Mouse (Mus musculus) megakaryocyte, adult 5-6 weeks (primary cell): ENCODE data around the gene Tmc6. TPM values are rescaled to one million over a fixed set of nuclear protein-coding genes. Genes with fewer than 3 reads are reported as not detected.
"Not testable (repeated sequence)": the region's sequence is repeated elsewhere in the genome, so short reads cannot be mapped to it uniquely, and the experiment has no call there.

Source experiments
- ATAC-seq: 2 replicates; pipeline ENCODE4 v1.8.0; 2016; ENCODE audit warnings: mild to moderate bottlenecking, inconsistent platforms; ENCODE audit not compliant: poor library complexity, severe bottlenecking
- total RNA-seq, 2 experiments: library from RNA; stranded (forward) in 1 of 2; stranded (reverse) in 1 of 2; fragments of 153-499, 151-499 nt in 1 of 2; fragments of 221-1000, 200-1000 nt in 1 of 2; gene quantifications; 2 replicates each; pipeline versions ENCODE4 v1.2.3 to v1.2.4; 2015 to 2017

Tmc6 gene
- total RNA-seq (2015) (74.3 and 79.6 TPM in 2 replicates), total RNA-seq (2017) (17.4 and 18.5 TPM in 2 replicates)

DNA sequence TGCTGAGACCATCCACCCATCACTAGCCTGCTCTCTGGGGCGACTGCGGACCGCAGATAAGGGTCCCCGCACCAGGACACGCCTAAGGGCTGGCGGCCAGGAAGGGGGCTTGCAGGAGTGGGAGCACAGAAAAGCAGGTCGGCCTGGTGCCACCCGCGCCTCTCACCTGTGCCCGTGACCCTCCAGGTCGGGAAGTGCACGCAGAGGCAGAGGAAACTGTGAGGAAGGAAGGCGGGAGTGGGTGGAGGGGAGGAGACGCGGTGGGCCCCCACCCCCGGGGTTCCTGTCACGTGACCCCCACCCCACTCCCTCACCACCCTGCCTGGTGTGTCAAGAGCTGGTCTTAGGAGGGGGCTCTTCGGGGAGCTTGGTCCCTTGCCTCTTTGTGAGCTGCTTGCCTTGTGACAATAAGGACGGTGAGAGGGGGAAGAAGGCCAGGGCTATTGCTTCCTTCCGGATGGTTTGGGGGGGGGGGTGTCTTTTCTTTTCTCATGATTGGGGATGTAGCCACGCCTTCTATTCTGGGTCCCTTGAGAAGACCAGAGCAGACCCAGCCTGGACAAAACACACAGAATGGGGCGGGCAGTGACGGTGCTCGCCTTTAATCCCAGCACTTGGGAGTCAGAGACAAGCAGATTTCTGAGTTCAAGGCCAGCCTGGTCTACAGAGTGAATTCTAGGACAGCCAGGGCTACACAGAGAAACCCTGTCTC, at the start of gene Tmc6, which contains the start of gene Tmc8:
TSS of gene Tmc6 (minus strand) at position 206 of the 712 bp plus-strand sequence.
TSS of gene Tmc8 (plus strand) at position 84 of the 712 bp plus-strand sequence.
- ATAC-seq = peak; percentile 21

DNA sequence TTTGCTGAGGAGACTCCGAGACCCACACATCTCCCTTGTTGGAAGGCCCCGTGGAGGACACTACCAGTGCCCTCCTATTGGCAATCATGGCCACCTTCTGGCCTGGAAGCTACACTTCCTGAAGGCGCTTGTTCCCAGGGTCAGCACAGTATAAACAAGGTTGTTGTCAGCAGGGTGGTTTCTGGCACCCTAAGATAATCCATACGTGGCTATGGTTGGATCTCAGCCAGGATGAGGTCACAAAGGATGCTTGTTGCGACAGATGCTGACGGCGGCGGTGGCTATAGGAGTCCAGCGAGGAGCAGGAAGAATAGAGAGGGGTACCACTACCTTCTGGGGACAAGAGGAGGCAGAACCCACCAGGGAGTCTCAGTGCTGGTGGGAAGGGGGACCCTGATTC, 48.4 kb upstream of the Tmc6 start:
- no peak for ATAC-seq

DNA sequence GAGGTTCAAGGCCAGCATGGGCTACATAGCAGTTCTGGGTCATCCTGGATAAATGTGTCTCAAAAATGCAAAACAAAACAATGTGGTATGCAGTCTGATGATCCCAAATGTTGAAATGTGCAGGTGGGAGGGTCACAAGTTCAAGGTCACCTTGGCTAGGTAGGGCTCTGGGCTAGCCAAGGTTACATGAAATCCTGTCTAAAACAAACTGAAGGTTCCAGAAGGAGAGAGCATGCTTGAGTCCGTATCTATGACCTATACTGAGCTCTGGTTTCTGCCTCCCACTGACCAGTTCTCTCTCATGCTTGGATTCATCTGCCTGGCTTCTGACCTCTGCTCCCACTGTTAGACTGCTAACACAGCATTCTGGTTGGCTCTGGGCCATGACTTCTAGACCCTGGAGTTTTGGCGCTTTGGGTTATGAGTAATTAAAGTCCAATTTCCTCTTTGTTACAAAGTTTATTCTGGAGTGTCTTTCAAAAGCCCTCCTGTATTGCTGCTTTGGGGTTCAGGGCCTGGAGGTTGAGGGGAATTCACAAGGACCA, 47.7 kb upstream of the Tmc6 start:
- no peak for ATAC-seq

DNA sequence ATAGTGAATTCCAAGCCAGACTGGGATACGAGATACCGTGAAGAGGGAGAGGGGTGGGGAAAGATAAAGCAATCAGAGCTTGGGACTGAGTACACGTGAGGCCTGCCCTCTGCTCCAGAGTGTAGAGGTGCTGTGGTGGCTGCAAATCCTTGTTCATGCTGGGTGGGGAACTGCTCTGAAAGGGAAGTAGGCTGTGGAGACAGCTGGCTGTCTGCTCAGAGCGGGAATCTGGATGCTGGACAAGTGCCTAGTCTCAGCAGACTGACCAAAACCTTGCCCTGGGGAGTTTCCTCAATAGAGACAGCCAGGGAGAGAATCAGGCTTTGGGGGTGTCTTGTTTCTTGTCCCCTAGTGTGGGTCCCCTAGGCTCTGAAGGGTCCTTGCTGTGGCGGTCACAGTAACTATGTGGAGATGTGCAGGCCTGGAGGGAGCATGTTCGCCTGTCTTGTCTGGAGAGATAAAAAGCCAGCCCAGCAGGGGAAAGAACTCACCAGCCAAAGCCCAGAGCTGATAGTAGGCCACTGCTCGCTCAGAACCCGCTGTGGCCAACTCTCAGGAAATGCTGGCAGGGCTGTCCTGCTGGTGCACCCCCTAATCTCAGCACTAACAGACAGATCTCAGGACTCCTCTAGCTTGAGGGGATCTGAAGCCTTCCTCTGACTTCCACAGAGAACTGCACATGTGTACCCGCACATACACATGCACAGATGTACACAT, 47.0 kb upstream of the Tmc6 start:
- ATAC-seq = no peak

DNA sequence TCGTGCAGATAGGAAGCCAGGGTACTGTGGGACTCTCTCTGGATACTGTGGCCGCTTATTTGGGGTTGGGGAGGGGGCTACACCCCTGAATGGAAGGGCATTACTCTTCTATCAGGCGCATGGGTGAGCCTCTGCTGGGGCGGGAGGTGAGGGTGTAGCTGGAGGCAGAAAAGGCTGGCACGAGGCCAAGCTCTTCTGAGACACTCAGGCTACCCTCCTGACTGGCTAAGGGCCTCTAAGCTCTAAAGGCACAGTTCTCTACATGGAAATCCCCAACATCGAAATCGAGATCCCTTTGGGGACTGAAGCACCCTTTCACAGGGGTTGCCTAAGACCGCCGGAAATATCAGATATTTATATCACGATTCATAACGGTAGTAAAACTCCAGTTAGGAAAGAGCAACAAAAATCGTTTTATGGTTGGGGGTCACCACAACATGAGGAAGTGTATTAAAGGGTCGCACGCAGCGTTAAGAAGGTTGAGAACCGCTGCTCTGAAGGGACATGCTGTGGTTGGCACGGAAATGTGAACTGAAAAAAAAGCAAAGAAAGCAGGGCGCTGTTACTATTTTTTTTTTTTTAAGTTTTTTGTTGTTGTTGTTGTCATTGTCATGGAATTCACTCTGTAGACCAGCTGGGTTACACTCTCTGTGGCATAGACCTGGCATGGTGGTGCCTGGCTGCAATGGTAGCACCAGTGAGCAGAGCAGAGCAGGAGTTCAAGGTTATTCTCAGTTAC, 46.3 kb upstream of the Tmc6 start:
- ATAC-seq = no peak

DNA sequence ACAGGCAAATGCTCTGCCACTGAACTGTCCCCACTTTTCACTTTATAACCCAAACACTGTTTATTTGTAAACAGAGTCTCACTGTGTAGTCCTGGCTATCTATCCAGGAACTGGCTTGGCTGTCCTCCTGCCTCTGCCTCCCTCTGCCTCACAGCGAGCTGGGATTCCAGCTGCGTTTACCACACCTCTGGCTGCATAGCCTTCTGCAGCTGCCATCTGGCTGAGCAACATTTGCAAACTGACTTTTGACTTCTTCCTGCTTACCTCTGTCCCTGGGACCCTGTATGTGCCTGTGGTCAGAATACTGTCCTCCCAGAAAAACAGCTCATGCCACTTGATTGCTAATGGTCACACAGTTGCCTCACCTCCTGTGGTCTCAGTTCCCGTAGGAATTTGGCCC, 45.4 kb upstream of the Tmc6 start:
- no peak for ATAC-seq

DNA sequence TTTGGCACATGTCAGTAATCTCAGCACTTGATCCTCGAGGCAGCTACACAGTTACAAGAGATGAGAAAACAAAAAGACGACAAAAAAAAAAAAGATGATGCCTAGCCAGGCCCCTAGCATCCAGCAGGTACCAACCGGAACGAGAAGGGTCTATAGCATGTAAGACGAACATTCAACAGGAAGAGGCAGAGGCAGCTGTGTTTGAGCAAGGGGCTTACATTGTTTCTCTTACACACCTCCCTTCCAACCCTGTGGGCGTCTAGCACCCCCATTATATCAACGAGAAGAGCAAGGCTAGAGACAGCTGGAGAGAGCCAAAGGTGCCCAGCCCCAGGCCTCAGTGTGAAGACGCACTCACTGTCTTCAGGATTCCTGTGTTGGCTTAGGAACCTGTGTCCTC, 44.9 kb upstream of the Tmc6 start:
- no peak for ATAC-seq

DNA sequence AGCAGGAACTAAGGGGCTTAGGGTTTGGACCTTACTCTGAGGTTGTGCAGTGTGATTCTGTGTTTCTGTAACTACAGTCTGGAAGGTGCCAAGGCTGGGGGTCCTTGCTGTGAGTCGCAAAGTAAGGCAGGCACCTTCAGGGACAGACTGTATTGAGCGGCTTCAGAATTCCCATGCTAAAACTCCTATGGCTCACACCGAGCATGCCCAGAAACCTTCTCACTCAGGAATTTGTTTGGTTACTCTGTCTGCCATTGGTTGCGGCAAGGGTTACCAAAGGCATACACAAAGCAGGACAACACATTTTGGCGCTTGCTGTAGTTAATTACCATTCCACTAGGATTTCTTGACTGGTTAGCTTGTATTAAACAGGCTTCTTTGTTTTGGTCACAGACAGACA, 44.2 kb upstream of the Tmc6 start:
- no peak for ATAC-seq

DNA sequence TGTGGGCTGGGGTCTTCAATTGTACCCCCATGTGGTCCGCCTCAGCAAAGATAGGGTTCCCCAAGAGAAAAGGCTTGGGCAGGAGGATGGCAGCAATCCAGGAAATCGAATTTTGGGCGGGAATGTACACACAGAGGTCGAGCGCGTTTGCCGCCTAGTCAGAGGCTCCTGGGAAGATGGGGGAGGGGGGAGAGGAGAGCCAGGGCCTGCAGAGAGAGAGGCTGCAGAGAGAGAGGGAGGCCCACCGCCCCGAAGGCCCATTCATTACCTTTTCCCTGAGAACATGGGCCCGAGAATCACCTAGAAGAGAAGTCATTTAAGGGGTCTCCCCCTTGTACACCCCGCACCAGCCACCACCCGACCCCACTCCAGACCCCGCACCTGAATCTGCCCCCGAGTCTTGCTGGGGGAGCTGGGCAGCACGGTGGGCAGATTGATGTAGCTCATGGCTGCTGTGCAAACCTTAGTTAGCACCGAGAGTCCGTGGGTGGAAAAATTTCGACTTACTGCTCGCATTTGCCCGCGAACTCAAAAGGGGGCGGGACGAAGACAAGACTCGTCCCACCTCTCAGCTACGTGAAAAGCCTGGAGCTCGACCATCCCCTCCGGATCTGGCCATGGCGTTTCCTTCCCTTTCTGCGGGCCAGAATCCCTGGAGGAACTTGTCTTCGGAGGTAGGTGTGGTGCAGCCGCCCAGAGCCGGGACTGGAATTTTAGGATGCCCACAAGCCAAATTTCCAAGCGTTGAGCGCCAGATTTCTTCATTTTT, 43.5 kb upstream of the Tmc6 start, which contains the start of the genes Afmid and Tk1:
TSS of gene Afmid (plus strand) at position 592 of the 769 bp plus-strand sequence.
TSS of gene Tk1 (minus strand) at position 760 of the 769 bp plus-strand sequence.
- peak; percentile 52 for ATAC-seq

DNA sequence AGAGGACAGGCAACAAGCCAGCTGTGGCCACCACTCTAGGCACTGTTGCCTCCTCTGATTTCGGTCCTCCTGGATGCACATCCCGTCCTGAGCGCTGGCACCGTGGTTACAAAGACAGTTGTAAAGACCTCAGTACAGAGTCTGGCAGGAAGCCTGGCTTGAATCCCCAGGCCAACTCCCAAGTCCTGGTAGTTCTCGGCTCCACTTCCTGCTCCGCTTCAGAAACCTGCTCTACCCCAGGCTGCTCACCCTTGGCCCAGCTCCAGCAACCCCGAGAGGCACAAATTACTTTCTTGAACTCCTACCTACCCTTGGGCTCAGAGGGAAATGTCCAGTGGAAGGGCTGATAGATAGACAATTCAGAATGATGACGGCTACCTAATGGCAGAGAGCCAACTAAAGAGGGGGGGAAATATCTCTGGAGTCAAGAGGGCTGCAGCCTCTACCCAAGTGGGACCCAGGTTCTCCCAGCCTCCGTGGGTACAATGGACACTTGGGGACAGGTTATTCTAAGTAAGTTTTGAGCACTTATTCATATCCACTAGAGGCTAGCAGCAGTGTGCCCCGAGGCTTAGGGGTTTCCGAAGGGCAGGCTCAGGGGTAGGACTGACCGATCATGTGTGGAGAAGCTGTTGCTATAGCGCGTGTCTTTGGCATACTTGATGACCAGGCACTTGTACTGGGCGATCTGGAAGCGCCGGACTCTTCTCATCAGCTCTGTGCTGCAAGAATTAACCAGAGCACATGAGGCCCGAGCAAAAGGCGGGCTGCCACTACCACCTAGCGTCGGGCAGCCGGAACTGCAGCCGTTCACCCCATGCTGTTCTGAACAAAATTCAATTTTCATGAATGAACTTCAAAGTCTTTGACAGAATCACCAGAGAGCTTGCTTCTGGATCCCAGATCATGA, 42.3 kb upstream of the Tmc6 start:
- peak; percentile 79 for ATAC-seq

DNA sequence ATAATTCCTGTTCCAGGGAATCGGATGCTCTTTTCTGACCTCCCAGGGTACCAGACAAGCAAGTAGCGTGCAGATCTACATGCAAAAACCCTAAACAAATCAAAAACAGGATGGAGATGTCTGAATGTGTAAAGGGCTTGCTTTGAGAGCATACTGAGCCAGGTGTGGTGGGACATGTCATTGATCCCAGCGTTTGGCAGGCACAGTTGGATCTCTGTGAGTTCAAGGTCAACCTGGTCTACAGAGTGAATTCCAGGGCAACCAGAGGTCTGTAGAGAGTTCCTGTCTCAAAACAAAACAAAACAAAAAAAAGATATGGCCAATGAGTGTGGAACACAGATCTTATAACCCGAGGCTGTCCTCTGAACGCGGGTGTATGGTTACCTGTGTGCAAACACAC, 41.4 kb upstream of the Tmc6 start:
- ATAC-seq = no peak

DNA sequence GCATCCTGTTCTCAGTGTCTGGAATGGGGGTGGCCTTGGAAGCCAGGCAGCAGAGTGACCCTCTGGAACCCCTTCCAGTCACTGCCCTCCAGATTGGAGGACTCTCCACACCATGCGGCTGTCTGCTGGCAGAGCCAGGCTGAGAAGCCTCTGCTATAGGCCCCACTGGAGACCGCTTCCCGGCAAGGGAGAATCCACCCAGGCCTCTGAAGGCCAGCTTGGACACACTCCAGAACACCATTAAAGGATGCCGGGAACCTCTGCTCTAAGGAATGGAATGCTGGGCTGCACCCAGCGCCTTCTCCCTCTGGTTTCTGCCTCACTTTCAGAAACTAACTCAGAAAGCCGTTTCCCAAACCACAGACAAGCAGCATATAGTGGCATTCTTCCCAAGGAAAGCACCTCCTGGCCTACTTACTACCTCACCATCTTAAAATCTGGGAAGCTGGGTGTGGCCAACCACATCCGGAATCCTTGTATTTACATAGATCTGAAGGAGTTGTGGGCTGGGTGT, 40.8 kb upstream of the Tmc6 start:
- no peak for ATAC-seq

DNA sequence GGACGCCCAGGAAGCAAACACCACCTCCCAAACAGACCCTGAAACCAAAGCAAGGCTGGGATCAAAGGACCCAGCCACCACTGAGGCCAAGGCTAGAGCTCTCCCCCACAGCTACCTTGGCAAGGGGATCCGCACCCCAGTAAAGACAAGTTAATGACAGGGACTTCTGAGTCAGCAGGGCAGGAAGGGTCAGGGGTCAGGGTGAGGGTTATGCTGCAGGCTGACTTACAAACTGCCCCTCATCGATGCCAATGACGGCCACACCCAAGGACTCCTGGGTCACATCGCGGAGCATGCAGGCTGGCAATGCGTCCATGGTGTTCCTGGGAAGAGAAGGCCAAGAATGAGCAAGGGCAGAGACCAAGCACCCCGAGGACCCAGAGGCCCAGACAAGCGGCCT, 39.9 kb upstream of the Tmc6 start:
- ATAC-seq = no peak

DNA sequence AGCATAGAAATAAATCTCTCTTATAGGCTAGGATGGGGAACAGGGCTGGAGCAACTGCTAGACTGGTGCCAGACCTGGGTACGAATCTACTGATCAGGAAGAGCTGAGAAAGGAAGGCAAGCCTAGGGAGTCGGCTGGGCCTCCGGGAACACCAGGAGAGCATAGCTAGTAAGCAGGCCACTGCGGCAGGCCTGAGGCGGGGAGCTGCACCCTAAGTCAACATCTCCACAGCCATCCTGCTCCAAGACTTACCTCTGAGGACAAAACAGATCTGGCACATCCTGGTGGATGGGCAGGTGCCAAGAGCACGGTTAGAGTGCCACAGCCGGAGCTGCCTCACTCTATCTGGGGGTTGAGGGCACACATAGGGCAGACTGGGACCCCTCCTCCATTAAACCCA, 38.2 kb upstream of the Tmc6 start:
- ATAC-seq = no peak

DNA sequence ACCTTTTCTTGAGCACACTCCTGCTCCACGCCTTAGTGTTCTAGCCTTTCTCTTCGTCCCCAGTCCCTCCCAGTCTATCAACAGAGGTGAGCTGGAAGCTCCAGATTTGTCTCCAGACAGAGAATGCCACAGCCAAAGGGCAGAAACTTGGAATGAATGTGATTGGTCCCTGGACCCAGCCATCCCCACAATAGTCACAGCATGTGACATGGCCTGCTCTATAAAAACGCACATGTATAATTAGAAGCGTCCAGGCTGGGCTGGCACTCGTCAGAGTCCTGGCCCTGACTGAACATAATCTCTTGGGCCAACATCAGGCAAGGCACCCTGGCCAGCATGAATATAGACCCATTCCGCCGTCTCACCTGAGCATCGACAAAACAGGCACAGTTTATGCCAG, 37.1 kb upstream of the Tmc6 start:
- no peak for ATAC-seq

DNA sequence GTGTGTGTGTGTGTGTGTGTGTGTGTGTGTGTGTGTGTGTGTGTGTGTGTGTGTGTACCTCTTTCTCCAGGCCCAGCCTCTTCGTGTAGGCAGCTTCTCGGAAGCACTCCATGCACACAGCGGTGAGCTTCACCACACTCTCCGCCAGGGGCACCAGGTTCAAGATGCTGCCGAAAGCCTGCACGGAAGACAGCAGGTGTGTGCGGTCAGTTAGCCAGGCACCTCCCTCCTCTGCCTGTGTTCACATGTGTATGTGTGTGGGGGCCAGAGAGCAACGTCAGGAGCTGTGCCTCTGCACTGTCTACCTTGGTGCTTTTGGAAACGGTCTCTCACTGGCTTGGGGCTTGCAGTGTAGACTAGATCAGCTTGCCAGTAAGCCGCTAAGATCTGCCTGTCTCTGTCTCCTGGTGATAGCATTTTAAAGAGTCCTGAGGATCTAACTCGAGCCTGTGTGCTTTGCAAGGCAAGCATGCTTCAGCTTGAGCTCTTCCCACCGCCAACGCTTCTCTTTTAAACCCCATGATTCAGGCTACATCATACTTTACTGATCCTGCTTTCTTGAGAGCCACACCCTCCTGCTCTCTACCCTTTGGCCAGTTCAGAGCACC, 34.5 kb upstream of the Tmc6 start:
- no peak for ATAC-seq

DNA sequence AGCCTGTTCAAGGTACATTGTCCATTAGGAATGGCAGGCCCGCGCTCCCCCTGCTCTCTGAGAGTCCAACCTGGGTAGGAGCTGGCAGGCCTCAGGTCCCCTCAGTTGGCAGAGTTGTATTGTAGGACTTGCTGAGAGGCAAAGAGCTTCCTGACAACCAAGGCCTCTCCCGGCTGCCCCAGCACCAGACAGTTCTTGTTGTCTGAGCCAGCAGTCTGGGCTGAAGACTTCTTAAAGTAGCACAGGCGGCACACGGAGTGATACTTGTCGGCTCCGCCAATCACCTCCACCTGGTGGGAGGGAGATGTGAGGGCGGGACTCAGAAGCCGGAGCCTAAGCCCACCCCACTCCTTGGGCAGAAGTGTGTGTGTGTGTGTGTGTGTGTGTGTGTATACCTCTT, 33.9 kb upstream of the Tmc6 start:
- ATAC-seq = not testable (repeated sequence)

DNA sequence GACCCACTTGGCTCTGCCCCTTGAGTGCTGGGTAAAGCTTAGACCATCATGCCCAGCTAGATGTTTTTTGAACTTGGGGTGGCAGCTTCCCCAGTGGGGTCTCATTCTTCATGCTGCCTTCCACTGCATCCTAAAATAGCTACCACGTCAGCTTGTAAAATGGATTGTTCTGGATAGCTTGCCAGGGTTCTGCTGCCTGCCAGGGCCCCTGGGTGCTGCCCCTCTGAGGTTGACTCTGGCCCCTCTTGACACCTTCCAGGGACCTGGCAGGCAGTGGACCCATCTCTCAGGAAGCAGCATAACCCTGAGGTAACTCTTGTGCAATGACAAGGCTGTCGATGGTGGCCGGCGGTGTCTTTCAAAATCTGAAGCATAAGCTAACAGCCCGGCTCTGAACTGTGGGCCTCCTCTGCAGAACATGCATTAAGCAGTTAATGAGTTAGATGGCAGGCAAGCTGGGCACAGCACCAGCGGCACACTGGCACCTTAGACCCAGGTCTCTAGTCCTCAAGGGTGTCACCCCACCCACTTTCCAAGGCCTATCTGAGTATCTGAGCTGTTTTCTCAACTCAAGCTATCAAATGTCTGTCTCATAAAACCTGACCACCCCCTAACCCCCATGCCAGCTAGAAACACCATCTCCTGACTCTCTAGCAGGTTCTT, 32.8 kb upstream of the Tmc6 start:
- ATAC-seq = peak; percentile 41
